Mouse (Mus musculus) midbrain, embryonic 10.5 days (tissue): ENCODE results near the gene Dna2. TPM values are rescaled to one million over a fixed set of nuclear protein-coding genes. Genes with fewer than 3 reads are reported as not detected.

Experiments
- polyA plus RNA-seq: library from polyadenylated mRNA; unstranded; fragments of >200 nt; fragmentation: Nextera tagmentation; extraction: Ambion mirVana; gene quantifications from 2 replicates; pipeline ENCODE4 v1.2.1, GENCODE M21; 2016

The Dna2 gene
- polyA plus RNA-seq, 1 experiment from 2014 or later: 31.9 TPM

Other genes starting within 250 kb of the Dna2 start
- 2.3 and 3.1 TPM in 2 replicates for gene Stox1, start 220.9 kb upstream of the Dna2 start, polyA plus RNA-seq
- gene Ccar1, start 154.7 kb upstream of the Dna2 start, polyA plus RNA-seq: 156 TPM in 2 replicates
- 24.8 and 31.3 TPM in 2 replicates for gene Tet1, start 38.0 kb upstream of the Dna2 start, polyA plus RNA-seq
- gene Slc25a16, start 26.4 kb upstream of the Dna2 start, polyA plus RNA-seq: 8.5 and 9.4 TPM in 2 replicates
- gene Rufy2, start 33.2 kb downstream of the Dna2 start, polyA plus RNA-seq: 24.9 and 25.3 TPM in 2 replicates
- gene Hnrnph3, start 77.2 kb downstream of the Dna2 start, polyA plus RNA-seq: 215 and 228 TPM in 2 replicates
- 0.89 and 1.1 TPM in 2 replicates for gene Pbld2, start 77.3 kb downstream of the Dna2 start, polyA plus RNA-seq
- 1.3 and 1.5 TPM in 2 replicates for gene Pbld1, start 113.1 kb downstream of the Dna2 start, polyA plus RNA-seq
- 0.25 and 1.1 TPM in 2 replicates for gene Atoh7, start 152.6 kb downstream of the Dna2 start, polyA plus RNA-seq